Mouse (Mus musculus): ENCODE data around the gene Dagla. TPM values are rescaled to one million over a fixed set of nuclear protein-coding genes. Genes with fewer than 3 reads are reported as not detected.
A peak's percentile ranks its signal among the peaks of the same experiment; 100 is the strongest.

Gene Dagla
- total RNA-seq, 2 experiments from 2014 or later, result 82.5 to 83.4 TPM

- no peak for DNase-seq (ENCODE audit: low spot score in 2 of 2)
Observed at GRCm38 (mm10) chr19:10308990-10309389, 4.3 kb upstream of the Dagla start.

DNA sequence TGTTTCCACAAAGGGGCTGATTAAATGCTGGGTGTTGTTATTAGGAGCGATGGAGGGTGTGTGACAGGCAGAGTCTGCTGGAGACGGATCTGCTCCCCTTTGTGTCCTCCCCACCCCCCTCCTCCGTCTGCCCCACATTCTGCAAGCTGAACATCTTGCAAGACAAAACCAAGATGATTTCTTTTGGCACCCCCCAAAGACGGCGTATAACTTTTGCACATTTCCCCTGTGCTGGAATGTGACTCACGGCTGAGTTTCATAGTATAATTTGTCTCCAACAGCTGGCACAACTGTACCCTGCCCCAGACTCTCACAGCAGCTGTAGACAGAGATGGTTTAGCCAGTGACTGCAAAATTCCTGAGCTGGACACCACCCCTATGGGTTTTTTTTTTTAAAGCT, 3.3 kb upstream of the Dagla start:
- DNase-seq (ENCODE audit: low spot score in 2 of 2), result no peak

- no peak for DNase-seq (ENCODE audit: low spot score in 2 of 2)
Observed at GRCm38 (mm10) chr19:10307351-10307750, 2.7 kb upstream of the Dagla start.

DNA sequence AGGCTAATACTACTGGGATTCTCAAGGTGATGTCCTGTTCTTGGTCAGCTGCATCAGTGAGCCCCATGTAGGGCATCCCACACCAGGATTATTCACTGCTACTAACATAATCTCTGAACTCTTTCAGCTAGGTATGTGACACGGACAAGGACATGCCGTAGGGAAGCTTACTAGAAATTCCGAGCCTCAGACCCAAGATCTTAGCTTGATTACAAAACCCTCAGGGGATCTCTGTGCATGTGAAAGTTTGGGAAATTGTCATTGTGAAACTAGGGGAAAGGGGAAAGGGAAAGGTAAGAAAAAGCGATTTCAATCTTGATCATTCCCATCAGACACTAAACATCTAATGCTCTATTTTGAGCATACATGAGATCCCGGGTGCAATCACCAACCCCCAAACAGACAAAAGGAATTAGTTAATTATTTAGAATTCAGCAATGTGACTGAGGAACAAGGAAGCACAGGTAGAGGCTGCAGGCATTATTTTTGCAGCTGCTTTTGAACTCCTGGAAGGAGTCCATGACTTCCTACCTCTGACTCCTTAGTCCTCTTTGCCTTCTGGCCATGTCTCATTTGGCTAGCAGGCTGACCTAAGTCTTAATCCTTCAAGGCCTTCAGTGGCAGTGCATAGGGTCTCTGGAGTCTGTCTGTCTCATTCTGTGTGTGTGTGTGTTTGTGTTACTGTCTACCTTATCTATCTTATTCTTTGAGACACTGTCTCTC, 2.0 kb upstream of the Dagla start:
- DNase-seq (ENCODE audit: low spot score in 2 of 2), result no peak

DNA sequence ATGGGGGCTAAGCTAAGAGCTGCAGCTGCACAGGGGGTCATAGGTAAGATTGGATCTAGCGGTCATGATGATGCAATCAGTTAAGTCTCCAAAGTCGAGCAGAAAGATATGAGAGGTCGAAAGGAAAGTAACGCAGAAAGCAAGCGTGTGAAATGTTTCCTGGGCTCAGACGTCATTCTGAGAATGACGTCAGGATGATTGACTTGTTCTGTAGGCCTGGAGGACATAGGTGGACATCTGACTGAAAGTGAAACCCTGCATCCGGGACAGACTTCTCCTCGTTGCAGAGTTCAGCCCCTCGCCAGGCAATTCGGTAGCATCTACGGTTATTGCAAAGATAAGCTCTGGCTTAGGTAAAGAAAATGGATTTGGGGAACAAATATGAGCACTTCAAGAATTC, 963 bp upstream of the Dagla start:
- DNase-seq (ENCODE audit: low spot score in 2 of 2), result no peak

GRCm38 (mm10) chr19:10304395-10304794, 282 bp downstream of the Dagla start:
- no peak for DNase-seq (ENCODE audit: low spot score in 2 of 2)

- DNase-seq (ENCODE audit: low spot score in 2 of 2), result no peak
Observed at GRCm38 (mm10) chr19:10302852-10303251, 1.8 kb downstream of the Dagla start.

DNA sequence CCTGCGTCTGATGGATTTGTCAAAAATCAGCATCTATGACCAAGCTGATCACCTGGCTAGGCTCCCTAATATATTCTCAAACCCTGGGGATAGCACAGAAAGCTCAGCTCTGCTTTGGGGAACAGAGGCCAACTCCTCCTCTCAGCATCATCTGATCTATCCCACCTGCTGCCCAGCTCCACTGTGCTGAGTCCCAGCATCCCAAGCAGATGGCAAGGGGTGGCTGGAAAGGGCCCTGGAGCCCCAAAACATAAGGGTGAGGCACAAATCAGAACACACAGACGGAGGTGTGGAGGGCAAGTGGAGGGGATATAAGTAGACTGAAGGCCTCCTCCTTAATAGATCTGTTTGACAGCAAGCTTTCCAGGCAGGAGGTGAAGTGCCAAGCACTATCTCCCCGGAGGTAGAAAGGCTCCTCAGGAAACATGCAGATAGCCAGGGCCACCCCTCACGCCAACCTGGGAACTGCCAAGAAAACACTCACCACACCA, 2.8 kb downstream of the Dagla start:
- no peak for DNase-seq (ENCODE audit: low spot score in 2 of 2)

- no peak for DNase-seq (ENCODE audit: low spot score in 2 of 2)
Observed at GRCm38 (mm10) chr19:10301263-10301662, 3.4 kb downstream of the Dagla start.

DNA sequence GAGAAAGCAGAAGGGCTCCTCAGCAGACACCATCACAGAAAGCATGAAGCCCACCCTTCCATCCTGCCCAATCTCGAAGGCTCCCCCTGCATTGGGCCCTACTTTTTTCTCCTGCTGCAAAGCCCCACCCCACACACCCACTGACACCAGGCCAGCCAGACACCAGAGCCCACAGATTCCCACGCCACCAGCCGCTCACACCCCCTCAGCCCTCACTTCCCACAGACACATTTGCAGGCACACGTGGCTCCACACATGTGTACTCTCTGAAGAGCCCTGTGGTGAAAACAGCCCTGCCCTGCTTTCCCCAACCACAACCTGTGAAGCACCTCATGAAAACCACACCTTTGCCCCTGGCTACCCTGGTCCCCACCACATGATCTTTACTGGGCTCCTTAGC, 3.9 kb downstream of the Dagla start:
- DNase-seq (ENCODE audit: low spot score in 2 of 2), result peak; percentile 53 to 75

DNA sequence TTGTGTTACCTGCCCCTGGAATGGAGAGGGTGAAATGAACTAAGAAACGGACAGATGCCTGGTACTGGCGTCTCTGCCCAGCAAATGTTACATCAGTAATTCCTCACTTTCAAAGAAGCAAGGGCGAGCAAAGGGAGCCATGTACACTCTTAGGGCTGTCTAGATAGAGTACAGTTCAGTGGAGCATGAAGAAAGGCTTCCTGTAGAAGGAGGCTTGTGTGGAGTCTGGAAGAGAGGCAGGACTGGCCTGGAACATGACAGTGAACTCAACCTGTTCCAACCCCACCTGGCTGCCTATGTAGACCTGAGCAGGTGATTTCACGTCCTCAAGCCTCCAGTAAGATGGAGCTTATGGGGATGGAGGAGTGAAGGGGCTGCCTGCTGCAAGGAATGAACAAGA, 6.4 kb downstream of the Dagla start:
- DNase-seq (ENCODE audit: low spot score in 2 of 2), result no peak

DNA sequence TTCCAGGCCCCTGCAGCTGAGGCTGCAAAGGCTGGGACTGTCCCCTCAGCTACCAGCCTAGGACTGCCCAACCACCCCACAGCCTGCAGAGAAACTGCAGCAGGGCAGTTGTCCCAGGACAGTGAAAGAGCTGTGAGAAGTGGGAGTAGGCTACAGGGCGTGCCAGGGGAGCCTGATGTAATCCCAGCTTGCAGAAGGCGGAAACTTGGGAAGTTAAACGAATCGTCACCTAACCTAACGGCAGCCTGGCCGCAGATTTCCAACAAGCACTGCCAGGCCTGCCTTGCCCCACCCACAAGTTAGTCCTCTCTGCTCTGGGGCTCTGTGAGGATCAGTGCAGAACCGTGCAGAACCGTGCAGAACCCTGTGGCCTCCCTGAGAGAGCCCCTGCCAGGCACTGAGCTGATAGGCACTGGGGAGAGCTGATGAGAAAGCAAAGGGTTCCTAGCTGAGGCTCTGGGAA, 7.6 kb downstream of the Dagla start:
- DNase-seq (ENCODE audit: low spot score in 2 of 2), result no peak

GRCm38 (mm10) chr19:10296306-10296705, 8.4 kb downstream of the Dagla start:
- peak in 1 of 2 experiments; percentile 24 for DNase-seq (ENCODE audit: low spot score in 2 of 2)

DNA sequence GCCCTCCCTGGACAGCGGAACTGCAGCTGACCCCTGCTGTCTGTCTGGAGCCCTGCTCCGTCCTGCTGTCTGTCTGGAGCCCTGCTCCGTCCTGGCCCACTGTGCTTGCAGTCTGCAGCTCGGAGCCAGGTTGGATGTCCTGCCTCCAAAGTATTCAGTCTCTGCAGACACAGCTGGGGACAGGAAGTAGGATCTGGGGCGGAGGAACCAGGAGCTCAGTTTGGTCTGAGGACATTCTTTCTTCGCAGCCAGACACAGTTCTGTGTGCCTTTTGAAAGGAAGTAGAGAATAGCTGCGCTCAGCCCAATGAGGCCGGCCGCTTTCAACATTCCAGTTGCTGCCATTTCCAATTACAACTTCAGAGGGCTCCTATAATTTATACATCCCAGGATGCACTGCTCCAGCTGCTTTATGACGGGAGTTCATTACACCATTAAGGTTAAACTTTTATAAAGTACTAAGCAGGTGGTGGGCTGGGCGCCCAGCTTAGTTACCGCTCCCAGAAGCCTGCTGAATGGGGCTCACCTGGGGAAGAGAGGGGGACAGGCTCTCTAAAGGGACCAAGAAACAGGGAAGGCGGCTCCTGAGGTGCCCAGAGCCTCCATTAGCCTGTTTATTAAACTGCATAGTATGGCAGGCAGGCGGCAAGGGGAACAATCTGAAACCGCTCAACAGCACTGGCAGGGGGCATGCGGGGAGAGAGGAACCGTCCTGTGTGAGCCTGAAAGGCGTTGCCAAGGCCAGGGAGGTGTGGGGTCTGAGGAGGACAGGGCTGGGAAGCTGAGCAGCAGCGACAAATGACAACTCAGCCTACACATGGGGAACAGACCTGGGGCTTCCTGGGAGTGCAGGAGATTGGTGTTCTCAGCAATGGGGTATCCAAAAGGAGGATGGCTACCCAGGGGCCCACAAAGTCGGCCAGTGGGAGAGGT, 9.8 kb downstream of the Dagla start:
- DNase-seq (ENCODE audit: low spot score in 2 of 2), result peak in 1 of 2 experiments; percentile 46

DNA sequence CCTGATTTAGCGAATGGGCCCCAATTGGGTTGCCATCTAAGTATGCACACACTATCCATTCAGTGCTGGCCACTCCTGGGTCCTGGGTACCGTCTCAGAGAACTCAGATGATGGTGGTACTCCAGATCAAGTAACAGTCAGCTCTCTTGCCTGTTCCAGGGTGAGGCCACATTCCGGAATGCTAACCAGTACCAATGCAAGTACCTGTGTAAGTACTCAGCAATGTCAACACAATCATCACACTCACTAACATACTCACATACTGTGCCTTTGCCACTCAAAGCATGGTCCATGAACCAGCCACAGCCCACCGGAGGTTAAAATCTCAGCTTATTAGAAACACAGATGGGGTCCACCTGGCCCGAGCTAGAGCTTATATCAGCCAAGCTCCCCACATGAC, 10.7 kb downstream of the Dagla start:
- DNase-seq (ENCODE audit: low spot score in 2 of 2), result no peak

DNA sequence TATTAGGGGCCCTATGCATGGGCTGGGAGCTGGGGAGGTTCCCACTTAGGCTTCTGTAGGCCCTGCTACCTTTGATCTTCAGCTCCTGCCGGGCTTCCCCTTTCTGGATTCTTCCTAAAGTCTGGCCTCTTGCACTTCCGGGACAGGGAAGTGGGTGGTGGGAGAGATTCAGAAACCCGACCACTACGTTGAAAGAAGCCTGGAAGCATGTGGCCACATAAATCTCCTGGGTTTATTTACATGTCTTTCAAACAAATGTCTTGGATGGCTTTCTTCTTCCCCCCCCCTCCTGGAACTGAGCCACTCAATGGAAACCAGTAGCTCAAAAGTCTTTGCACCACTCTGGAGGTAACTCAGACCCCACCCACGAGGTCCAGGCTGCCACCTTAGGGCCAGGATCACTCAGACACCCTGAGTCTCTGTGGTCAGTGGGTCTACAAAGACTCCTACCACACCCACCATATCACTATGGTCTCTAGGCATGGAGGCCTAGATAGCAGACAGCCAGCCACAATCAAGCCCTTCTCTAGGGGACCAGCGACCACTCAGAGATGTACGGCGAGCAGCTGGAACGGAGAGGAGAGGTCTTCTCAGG, 12.7 kb downstream of the Dagla start:
- DNase-seq (ENCODE audit: low spot score in 2 of 2), result no peak

GRCm38 (mm10) chr19:10290153-10290945, 14.3 kb downstream of the Dagla start:
- DNase-seq (ENCODE audit: low spot score in 2 of 2), result peak; percentile 61 to 85

DNA sequence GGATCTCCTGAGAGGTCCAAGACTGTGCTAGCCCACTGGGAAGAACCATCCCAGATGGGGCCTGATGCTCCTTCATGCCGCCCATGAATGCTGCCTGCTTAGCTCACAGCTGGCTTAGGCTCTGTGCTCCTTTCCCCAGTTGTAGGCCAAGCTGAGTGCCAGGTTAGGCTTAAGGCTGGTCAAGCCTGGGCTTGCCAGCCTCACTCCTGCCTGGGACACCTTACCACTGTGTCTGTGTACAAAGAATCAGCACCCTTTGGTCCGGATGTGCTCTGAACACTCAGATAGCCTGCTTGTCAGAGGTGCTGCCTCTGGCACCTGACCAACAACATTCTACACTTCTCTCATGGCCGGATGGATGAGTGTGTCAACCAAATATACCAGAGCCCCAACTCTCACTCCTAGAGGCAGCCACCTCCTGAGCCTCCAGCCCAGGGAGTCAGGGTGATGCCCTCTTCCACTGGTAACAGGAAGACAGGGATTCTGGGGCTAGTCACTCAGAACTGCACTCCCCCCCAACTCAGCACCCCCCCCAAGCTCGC, 15.0 kb downstream of the Dagla start:
- no peak for DNase-seq (ENCODE audit: low spot score in 2 of 2)

DNA sequence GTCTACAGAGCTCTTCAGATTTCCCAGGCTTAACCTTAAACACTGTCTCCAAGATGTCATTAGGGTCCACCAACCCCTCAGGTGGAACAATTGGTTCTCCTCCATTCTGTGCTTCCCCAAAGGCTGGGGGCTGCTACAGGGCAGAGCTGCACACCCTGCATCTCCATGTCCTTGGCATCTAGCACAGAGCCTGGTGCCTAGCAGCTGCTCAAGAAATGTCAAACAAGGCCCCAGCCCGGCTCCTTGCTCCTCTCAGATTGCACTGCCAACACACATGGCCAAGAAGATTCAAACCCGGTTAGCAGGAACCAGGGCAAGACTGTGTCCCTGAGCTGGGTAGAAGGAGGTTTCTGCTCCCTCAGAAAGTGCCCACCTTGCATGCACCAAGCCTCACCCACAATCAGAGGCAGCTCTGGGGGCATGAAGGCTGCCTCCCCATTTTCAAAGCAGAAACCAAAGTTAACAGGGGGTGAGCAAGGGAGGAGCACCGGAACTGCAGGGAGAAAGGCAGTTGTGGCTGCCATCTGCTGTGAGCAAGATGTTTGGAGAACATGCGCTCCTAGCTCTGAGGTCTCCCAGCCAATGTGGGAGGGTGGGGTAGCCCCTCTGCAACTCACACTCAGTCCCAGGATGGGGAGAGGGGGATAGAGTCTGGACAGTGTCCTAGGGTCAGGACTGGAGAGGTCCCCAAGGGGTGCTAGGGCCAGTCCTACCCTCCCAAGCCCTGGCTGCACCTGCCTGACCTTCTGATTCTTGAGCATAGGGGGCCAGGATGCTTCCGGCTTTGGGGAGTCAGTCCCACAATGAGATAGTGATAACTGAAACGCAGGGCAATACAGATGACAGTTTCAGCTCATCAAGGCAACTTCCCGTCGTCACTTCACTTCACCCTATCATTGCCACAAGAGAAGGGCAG, 16.3 kb downstream of the Dagla start:
- no peak for DNase-seq (ENCODE audit: low spot score in 2 of 2)

All from left cerebral cortex, adult 18-20 months (tissue).